Mouse (Mus musculus) stomach, postnatal 0 days (tissue): ENCODE data around the gene Katna1. TPM values are rescaled to one million over a fixed set of nuclear protein-coding genes. Genes with fewer than 3 reads are reported as not detected.

ENCODE experiments used
- ATAC-seq: fragments of 200-750 bp; cut with Nextera tagmentation; 2 replicates; pipeline ENCODE4 v1.8.0; 2017; ENCODE audit not compliant: low FRiP score, low TSS enrichment
- DNase-seq: peaks from one replicate; pipeline ENCODE4 v3.0.0-alpha.2; 2016; ENCODE audit warnings: low spot score
- H3K27ac ChIP-seq: fragments of 300-500 bp; sonication (generic); replicated peaks from 2 replicates; pipeline ENCODE4 v1.5.1; 2014; ENCODE audit warnings: mild to moderate bottlenecking, control low read depth
- H3K27me3 ChIP-seq: fragments of 300-500 bp; sonication (generic); 2 replicates; pipeline ENCODE4 v1.6.1; 2014; ENCODE audit warnings: low read length; ENCODE audit not compliant: control insufficient read depth, insufficient read depth
- H3K36me3 ChIP-seq: fragments of 300-500 bp; sonication (generic); 2 replicates; pipeline ENCODE4 v1.6.1; 2014; ENCODE audit warnings: low read length, mixed read lengths; ENCODE audit not compliant: control insufficient read depth, insufficient read depth
- H3K4me1 ChIP-seq: fragments of 300-500 bp; sonication (generic); replicated peaks from 2 replicates; pipeline ENCODE4 v1.6.1; 2014; ENCODE audit warnings: antibody characterized with exemption; ENCODE audit not compliant: control insufficient read depth, insufficient read depth
- H3K4me2 ChIP-seq: fragments of 300-500 bp; sonication (generic); replicated peaks from 2 replicates; pipeline ENCODE4 v1.6.1; 2014; ENCODE audit warnings: low read depth, mild to moderate bottlenecking, control low read depth, moderate library complexity
- H3K4me3 ChIP-seq: fragments of 300-500 bp; sonication (generic); 2 replicates; pipeline ENCODE4 v1.5.1; 2014; ENCODE audit warnings: low read depth, low read length, control low read depth
- H3K9ac ChIP-seq: fragments of 300-500 bp; sonication (generic); 2 replicates; pipeline ENCODE4 v1.6.1; 2014; ENCODE audit warnings: mild to moderate bottlenecking, low read length, control low read depth, mixed read lengths
- H3K9me3 ChIP-seq: fragments of 300-500 bp; sonication (generic); 2 replicates; pipeline ENCODE4 v1.6.1; 2016; ENCODE audit warnings: low read length; ENCODE audit not compliant: control insufficient read depth
- CTCF ChIP-seq: IDR thresholded peaks from 2 replicates; pipeline ENCODE4 v1.5.1; 2016; ENCODE audit warnings: antibody characterized with exemption, low read depth, mild to moderate bottlenecking, moderate library complexity
- EP300 ChIP-seq: optimal IDR thresholded peaks from 2 replicates; pipeline ENCODE3; 2016; ENCODE audit warnings: antibody characterized with exemption
- WGBS: fragments of 180-500 bp; shearing (Covaris S2); extraction: QIAGEN DNeasy Blood & Tissue Kit; methylation state at CpG from one replicate; pipeline ENCODE4 v1.1.7; 2014; 5-methylcytosine and 5-hydroxymethylcytosine counted together
- polyA plus RNA-seq: library from polyadenylated mRNA; unstranded; fragments of >200 nt; fragmentation: Nextera tagmentation; extraction: Ambion mirVana; gene quantifications from 2 replicates; pipeline ENCODE4 v1.2.1, GENCODE M21; 2015

Katna1 gene
- polyA plus RNA-seq, 1 experiment from 2014 or later = 40.2 TPM

GRCm38 (mm10) chr10:7757544-7757943 is 31.7 kb downstream of the Katna1 start:
- no peak for DNase-seq
- Histone ChIP-seq H3K27ac (no peak overlapping the region), H3K27me3 (no peaks in the 10 kb centered on the region), H3K9me3 (no peaks in the 10 kb centered on the region), H3K9ac (no peak overlapping the region), H3K4me2 (no peak overlapping the region), H3K4me1 (no peaks in the 10 kb centered on the region), H3K4me3 (no peak overlapping the region), H3K36me3 (peaks cover 13% of the 10 kb centered on the region)
- no peak for TF ChIP-seq EP300
- no peak for TF ChIP-seq CTCF
- WGBS = 91% methylated on average over 2 of the region's 2 CpGs
- no peak for ATAC-seq

- DNase-seq = no peak
- H3K27ac ChIP-seq = no peak overlapping the region
- 89% methylated on average over 4 of the region's 4 CpGs for WGBS
- no peaks in the 10 kb centered on the region for H3K9me3 ChIP-seq
- no peaks in the 10 kb centered on the region for H3K4me1 ChIP-seq
- H3K36me3 ChIP-seq = peaks cover 14% of the 10 kb centered on the region
- H3K4me2 ChIP-seq = no peak overlapping the region
- H3K4me3 ChIP-seq = no peak overlapping the region
- no peak overlapping the region for H3K9ac ChIP-seq
- TF ChIP-seq EP300 (no peak), CTCF (no peak)
- H3K27me3 ChIP-seq = no peaks in the 10 kb centered on the region
- no peak for ATAC-seq
These were observed 46.5 kb downstream of the Katna1 start for GRCm38 (mm10) chr10:7772346-7772745.

- no peaks in the 10 kb centered on the region for H3K9me3 ChIP-seq
- no peak for ATAC-seq
- H3K36me3 ChIP-seq = peaks cover 14% of the 10 kb centered on the region
- no peaks in the 10 kb centered on the region for H3K4me1 ChIP-seq
- no peak overlapping the region for H3K4me3 ChIP-seq
- TF ChIP-seq CTCF (no peak), EP300 (no peak)
- no peak overlapping the region for H3K9ac ChIP-seq
- H3K27ac ChIP-seq = no peak overlapping the region
- 64% methylated on average over 1 of the region's 1 CpGs for WGBS
- DNase-seq = no peak
- H3K4me2 ChIP-seq = no peak overlapping the region
- H3K27me3 ChIP-seq = no peaks in the 10 kb centered on the region
These were observed 47.0 kb downstream of the Katna1 start for GRCm38 (mm10) chr10:7772769-7773168.

- H3K27ac ChIP-seq = no peak overlapping the region
- ATAC-seq = no peak
- peaks cover 12% of the 10 kb centered on the region for H3K36me3 ChIP-seq
- H3K4me1 ChIP-seq = no peaks in the 10 kb centered on the region
- DNase-seq = no peak
- no peaks in the 10 kb centered on the region for H3K27me3 ChIP-seq
- no peak overlapping the region for H3K4me2 ChIP-seq
- H3K9me3 ChIP-seq = no peaks in the 10 kb centered on the region
- WGBS = 87% methylated on average over 8 of the region's 8 CpGs
- TF ChIP-seq CTCF (no peak), EP300 (no peak)
- no peak overlapping the region for H3K9ac ChIP-seq
- no peak overlapping the region for H3K4me3 ChIP-seq
These were observed 49.6 kb downstream of the Katna1 start for GRCm38 (mm10) chr10:7775421-7775820.

- ATAC-seq (no peak), DNase-seq (no peak)
- Histone ChIP-seq H3K9me3 (no peaks in the 10 kb centered on the region), H3K4me1 (no peaks in the 10 kb centered on the region), H3K9ac (no peak overlapping the region), H3K36me3 (peaks cover 5% of the 10 kb centered on the region), H3K4me3 (no peak overlapping the region), H3K4me2 (no peak overlapping the region), H3K27me3 (no peaks in the 10 kb centered on the region), H3K27ac (no peak overlapping the region)
- WGBS = 92% methylated on average over 3 of the region's 3 CpGs
- no peak for TF ChIP-seq CTCF
- TF ChIP-seq EP300 = no peak
These were observed 52.6 kb downstream of the Katna1 start for GRCm38 (mm10) chr10:7778361-7778760.

- Histone ChIP-seq H3K4me3 (peak overlapping the region; percentile 99), H3K36me3 (no peaks in the 10 kb centered on the region; the same call in 1 of the 2 replicates), H3K27ac (no peak overlapping the region), H3K9me3 (no peaks in the 10 kb centered on the region), H3K27me3 (no peaks in the 10 kb centered on the region), H3K4me1 (no peaks in the 10 kb centered on the region), H3K9ac (peak overlapping the region; percentile 93), H3K4me2 (peak overlapping the region; percentile 80)
- DNase-seq = no peak
- 15% methylated on average over 7 of the region's 7 CpGs for WGBS
- no peak for TF ChIP-seq CTCF
- no peak for TF ChIP-seq EP300
- ATAC-seq = peak; percentile 3; the same call in 1 of the 2 replicates
These were observed 54.0 kb downstream of the Katna1 start for GRCm38 (mm10) chr10:7779751-7780237.
